Comparison of ENCODE assay signal across 23 mouse cellular contexts in genomic region chr15:91124584-91124983, GRCm38 (mm10).
DNase-seq lines count a peak whose midpoint lies in the region; ATAC-seq and TF ChIP-seq lines count a peak whose summit lies in the region.
"Had no signal": no experiment of that assay in that cellular context is flagged by ENCODE, and none has a peak within 500 bp of the region (broad histone marks: within the 10 kb centered on the region; RNA-seq: fewer than 3 reads in every experiment).

No protein-coding gene starts in this region.

- H3K27ac ChIP-seq in kidney, embryonic 15.5 days: no peak overlapping the region
- H3K27ac ChIP-seq in stomach, postnatal 0 days (replicated peaks): no peak overlapping the region
- H3K27ac ChIP-seq in midbrain, embryonic 16.5 days (ENCODE audit: low read length): no peak overlapping the region
- H3K27ac ChIP-seq: heart, embryonic 15.5 days; hindbrain, embryonic 15.5 days; limb, embryonic 10.5 days; neural tube, embryonic 12.5 days had no signal

- 44% methylated on average over 4 of the region's 4 CpGs for WGBS in kidney, embryonic 15.5 days
- 56% methylated on average over 4 of the region's 4 CpGs for WGBS in stomach, postnatal 0 days
- WGBS in midbrain, embryonic 16.5 days: 92% methylated on average over 4 of the region's 4 CpGs

- H3K36me3 ChIP-seq in kidney, embryonic 15.5 days: no peaks in the 10 kb centered on the region
- no peaks in the 10 kb centered on the region for H3K36me3 ChIP-seq in stomach, postnatal 0 days (ENCODE audit: control insufficient read depth, insufficient read depth, low read length)
- no peaks in the 10 kb centered on the region for H3K36me3 ChIP-seq in midbrain, embryonic 16.5 days (ENCODE audit: control insufficient read depth, insufficient read depth, low read length)
- H3K36me3 ChIP-seq: heart, embryonic 15.5 days; hindbrain, embryonic 15.5 days; limb, embryonic 10.5 days; neural tube, embryonic 12.5 days had no signal

- no peak overlapping the region for H3K9ac ChIP-seq in kidney, embryonic 15.5 days
- H3K9ac ChIP-seq in stomach, postnatal 0 days (ENCODE audit: low read length): no peak overlapping the region
- no peak overlapping the region for H3K9ac ChIP-seq in midbrain, embryonic 16.5 days (ENCODE audit: low read depth, low read length)
- H3K9ac ChIP-seq: forebrain, postnatal 0 days; heart, embryonic 15.5 days; hindbrain, embryonic 15.5 days; neural tube, embryonic 12.5 days had no signal

- H3K9me3 ChIP-seq in kidney, embryonic 15.5 days (replicated peaks): no peaks in the 10 kb centered on the region
- H3K9me3 ChIP-seq in stomach, postnatal 0 days (ENCODE audit: control insufficient read depth, low read length): no peaks in the 10 kb centered on the region
- no peaks in the 10 kb centered on the region for H3K9me3 ChIP-seq in midbrain, embryonic 16.5 days (replicated peaks; ENCODE audit: control insufficient read depth, low read length, poor library complexity, severe bottlenecking)
- H3K9me3 ChIP-seq: heart, embryonic 15.5 days; hindbrain, embryonic 15.5 days; limb, embryonic 10.5 days; neural tube, embryonic 12.5 days had no signal

- no peak overlapping the region for H3K4me2 ChIP-seq in kidney, embryonic 15.5 days
- H3K4me2 ChIP-seq in stomach, postnatal 0 days (replicated peaks; ENCODE audit: low read depth): no peak overlapping the region
- no peak overlapping the region for H3K4me2 ChIP-seq in midbrain, embryonic 16.5 days (ENCODE audit: low read length)
- H3K4me2 ChIP-seq: heart, embryonic 15.5 days; hindbrain, embryonic 15.5 days; midbrain, embryonic 11.5 days; neural tube, embryonic 12.5 days had no signal

- no peak for TF ChIP-seq CTCF in stomach, postnatal 0 days (IDR thresholded peaks at IDR 0.05; ENCODE audit: low read depth)

- no peak for TF ChIP-seq EP300 in stomach, postnatal 0 days (optimal IDR thresholded peaks at IDR 0.05)

- H3K4me1 ChIP-seq in kidney, embryonic 15.5 days: 0 out of 2 replicates have a peak, but pooled peaks cover 6% of the 10 kb centered on the region
- no peaks in the 10 kb centered on the region for H3K4me1 ChIP-seq in stomach, postnatal 0 days (replicated peaks; ENCODE audit: control insufficient read depth, insufficient read depth)
- no peaks in the 10 kb centered on the region for H3K4me1 ChIP-seq in midbrain, embryonic 16.5 days (ENCODE audit: control insufficient read depth, insufficient read depth, low read length)
- H3K4me1 ChIP-seq: heart, embryonic 15.5 days; hindbrain, embryonic 15.5 days; limb, embryonic 10.5 days; neural tube, embryonic 12.5 days had no signal

- ATAC-seq in kidney, embryonic 15.5 days (replicated peaks; ENCODE audit: low FRiP score): 0 out of 2 replicates have a peak, but pooled peaks have one; percentile 62
- ATAC-seq in stomach, postnatal 0 days (ENCODE audit: low FRiP score, low TSS enrichment): 0 out of 2 replicates have a peak, but pooled peaks have one; percentile 38
- ATAC-seq in midbrain, embryonic 16.5 days: no peak
- ATAC-seq: forebrain, postnatal 0 days; lung, postnatal 0 days had no signal

- H3K27me3 ChIP-seq in kidney, embryonic 15.5 days: no peaks in the 10 kb centered on the region
- H3K27me3 ChIP-seq in stomach, postnatal 0 days (ENCODE audit: control insufficient read depth, insufficient read depth, low read length): no peaks in the 10 kb centered on the region
- H3K27me3 ChIP-seq in midbrain, embryonic 16.5 days (ENCODE audit: control insufficient read depth, insufficient read depth, low read depth, low read length): no peaks in the 10 kb centered on the region
- H3K27me3 ChIP-seq: heart, embryonic 15.5 days; hindbrain, embryonic 15.5 days; neural tube, embryonic 12.5 days had no signal

- no peak for DNase-seq in kidney, postnatal 10 days
- DNase-seq in testis, postnatal 14 days (ENCODE audit: low spot score): peak; percentile 51
- no peak for DNase-seq in testis, postnatal 10 days (ENCODE audit: low spot score)
- peak; percentile 24 for DNase-seq in embryo, embryonic 11 days
- no peak for DNase-seq in stomach, postnatal 0 days (ENCODE audit: low spot score)
- DNase-seq in cerebellum, adult 11 months: no peak
- DNase-seq: cerebellum, adult 18-20 months; cerebellum, postnatal 36 days; forebrain, postnatal 0 days; heart, postnatal 36 days; kidney, postnatal 14 days; liver; right cerebral cortex, adult 18-20 months; right cerebral cortex, postnatal 4 days; thymus, adult 2 months had no signal

- H3K4me3 ChIP-seq in kidney, embryonic 15.5 days (replicated peaks): no peak overlapping the region
- H3K4me3 ChIP-seq in stomach, postnatal 0 days (ENCODE audit: low read depth, low read length): no peak overlapping the region
- no peak overlapping the region for H3K4me3 ChIP-seq in midbrain, embryonic 16.5 days (ENCODE audit: low read depth, low read length)
- H3K4me3 ChIP-seq: heart, embryonic 15.5 days; hindbrain, embryonic 15.5 days; limb, embryonic 10.5 days; neural tube, embryonic 12.5 days had no signal

Comparison
In these comparisons a context has a peak if more than half of its experiments do, and no peak if none do; other contexts are left out.
1. DNase-seq: peak in testis, postnatal 14 days (single experiment) and embryo, embryonic 11 days (single experiment); none in kidney, postnatal 10 days (single experiment), testis, postnatal 10 days (single experiment), stomach, postnatal 0 days (single experiment) and cerebellum, adult 11 months (single experiment).